Mouse (Mus musculus): ENCODE data around the gene Fbxw24. TPM values are rescaled to one million over a fixed set of nuclear protein-coding genes. Genes with fewer than 3 reads are reported as not detected.
"Not testable (repeated sequence)": the region's sequence is repeated elsewhere in the genome, so short reads cannot be mapped to it uniquely, and the experiment has no call there.

Fbxw24 gene
- polyA plus RNA-seq (2016; fragmentation: Nextera tagmentation; extraction: Ambion mirVana) = not detected in 2 replicates

DNA sequence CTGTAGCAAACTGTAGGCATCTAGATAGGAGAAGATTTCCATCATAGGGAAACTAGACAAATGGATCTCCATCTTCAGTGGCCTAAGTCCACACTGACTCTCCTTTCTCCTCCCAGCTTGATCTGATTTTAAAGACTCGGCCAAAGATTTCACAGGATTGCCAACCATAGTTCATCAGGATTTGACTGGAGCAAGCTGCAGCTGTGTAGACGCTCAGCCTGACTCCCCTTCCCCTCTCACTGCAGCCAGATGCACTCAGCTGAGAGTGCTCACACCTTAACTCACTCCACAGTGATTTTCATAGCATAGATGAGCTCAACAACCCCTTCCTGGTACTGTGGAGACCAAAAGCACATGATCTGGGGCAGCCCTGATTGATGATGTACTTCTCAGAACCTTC, at the start of gene Fbxw24:
Gene Fbxw24 (minus strand): TSS at position 101 of the 400 bp plus-strand sequence.
- H3K9ac ChIP-seq; H3K4me1 ChIP-seq; H3K4me3 ChIP-seq; H3K4me2 ChIP-seq (replicated peaks); ATAC-seq (ENCODE audit: insufficient number of reproducible peaks, insufficient read depth, low FRiP score, low TSS enrichment); H3K36me3 ChIP-seq; H3K9me3 ChIP-seq; H3K27ac ChIP-seq; H3K27me3 ChIP-seq: not testable (repeated sequence)
- WGBS = 82% methylated on average over 2 of the region's 2 CpGs

DNA sequence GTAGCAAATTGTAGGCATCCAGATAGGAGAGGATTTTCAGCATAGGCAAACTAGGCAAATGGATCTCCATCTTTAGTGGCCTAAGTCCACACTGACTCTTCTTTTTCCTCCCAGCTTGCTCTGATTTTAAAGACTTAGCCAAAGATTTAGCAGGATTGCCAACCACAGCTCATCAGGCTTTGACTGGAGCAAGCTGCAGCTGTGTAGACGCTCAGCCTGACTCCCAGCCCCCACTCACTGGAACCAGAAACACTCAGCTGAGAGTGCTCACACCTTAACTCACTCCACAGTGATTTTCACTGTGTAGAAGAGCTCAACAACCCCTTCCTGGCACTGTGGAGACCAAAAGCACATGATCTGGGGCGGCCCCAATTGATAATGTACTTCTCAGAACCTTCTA, 38.7 kb upstream of the Fbxw24 start, which contains the start of gene Fbxw25:
Gene Fbxw25 (minus strand): TSS at position 101 of the 400 bp plus-strand sequence.
- not testable (repeated sequence) for H3K4me2 ChIP-seq (replicated peaks); H3K36me3 ChIP-seq; H3K4me3 ChIP-seq; H3K9ac ChIP-seq; ATAC-seq (ENCODE audit: insufficient number of reproducible peaks, insufficient read depth, low FRiP score, low TSS enrichment); H3K27ac ChIP-seq; H3K9me3 ChIP-seq; H3K4me1 ChIP-seq; H3K27me3 ChIP-seq
- 76% methylated on average over 2 of the region's 2 CpGs for WGBS

GRCm38 (mm10) chr9:109606837-109607236, 19.0 kb downstream of the Fbxw24 start:
- not testable (repeated sequence) for H3K9ac ChIP-seq; H3K36me3 ChIP-seq; H3K9me3 ChIP-seq; H3K4me1 ChIP-seq; H3K27me3 ChIP-seq; H3K4me2 ChIP-seq (replicated peaks); ATAC-seq (ENCODE audit: insufficient number of reproducible peaks, insufficient read depth, low FRiP score, low TSS enrichment); H3K4me3 ChIP-seq; H3K27ac ChIP-seq
- 38% methylated on average over 5 of the region's 5 CpGs for WGBS

GRCm38 (mm10) chr9:109602128-109602527, 23.7 kb downstream of the Fbxw24 start:
- not testable (repeated sequence) for H3K9ac ChIP-seq; H3K27me3 ChIP-seq; H3K4me3 ChIP-seq; H3K4me1 ChIP-seq; H3K4me2 ChIP-seq (replicated peaks); H3K27ac ChIP-seq; H3K36me3 ChIP-seq; H3K9me3 ChIP-seq; ATAC-seq (ENCODE audit: insufficient number of reproducible peaks, insufficient read depth, low FRiP score, low TSS enrichment)
- WGBS = 55% methylated on average over 2 of the region's 2 CpGs

GRCm38 (mm10) chr9:109597226-109597625, 28.6 kb downstream of the Fbxw24 start:
- ATAC-seq (ENCODE audit: insufficient number of reproducible peaks, insufficient read depth, low FRiP score, low TSS enrichment) = no peak
- no peaks in the 10 kb centered on the region for H3K36me3 ChIP-seq
- no peak overlapping the region for H3K4me2 ChIP-seq (replicated peaks)
- no peaks in the 10 kb centered on the region for H3K27me3 ChIP-seq
- no peaks in the 10 kb centered on the region for H3K9me3 ChIP-seq
- no peak overlapping the region for H3K27ac ChIP-seq
- H3K4me3 ChIP-seq = no peak overlapping the region
- H3K9ac ChIP-seq = no peak overlapping the region
- no peaks in the 10 kb centered on the region for H3K4me1 ChIP-seq

GRCm38 (mm10) chr9:109594866-109595265, 31.0 kb downstream of the Fbxw24 start:
- no peak overlapping the region for H3K9ac ChIP-seq
- no peaks in the 10 kb centered on the region for H3K9me3 ChIP-seq
- no peak overlapping the region for H3K27ac ChIP-seq
- no peaks in the 10 kb centered on the region for H3K36me3 ChIP-seq
- H3K4me3 ChIP-seq = no peak overlapping the region
- 69% methylated on average over 2 of the region's 2 CpGs for WGBS
- no peaks in the 10 kb centered on the region for H3K4me1 ChIP-seq
- no peak for ATAC-seq (ENCODE audit: insufficient number of reproducible peaks, insufficient read depth, low FRiP score, low TSS enrichment)
- no peaks in the 10 kb centered on the region for H3K27me3 ChIP-seq
- H3K4me2 ChIP-seq (replicated peaks) = no peak overlapping the region

GRCm38 (mm10) chr9:109568162-109568561, 57.7 kb downstream of the Fbxw24 start, which contains the start of gene Fbxw15:
TSS of gene Fbxw15 (minus strand) at chr9:109568262.
- 85% methylated on average over 4 of the region's 4 CpGs for WGBS
- H3K4me1 ChIP-seq; ATAC-seq (ENCODE audit: insufficient number of reproducible peaks, insufficient read depth, low FRiP score, low TSS enrichment): not testable (repeated sequence)

GRCm38 (mm10) chr9:109565546-109565945, 60.3 kb downstream of the Fbxw24 start:
- no peaks in the 10 kb centered on the region for H3K27me3 ChIP-seq
- no peak overlapping the region for H3K4me2 ChIP-seq (replicated peaks)
- H3K4me3 ChIP-seq = no peak overlapping the region
- H3K9ac ChIP-seq = no peak overlapping the region
- H3K27ac ChIP-seq = no peak overlapping the region
- no peaks in the 10 kb centered on the region for H3K9me3 ChIP-seq
- 86% methylated on average over 1 of the region's 1 CpGs for WGBS
- H3K36me3 ChIP-seq = no peaks in the 10 kb centered on the region
- no peaks in the 10 kb centered on the region for H3K4me1 ChIP-seq
- no peak for ATAC-seq (ENCODE audit: insufficient number of reproducible peaks, insufficient read depth, low FRiP score, low TSS enrichment)

More at GRCm38 (mm10) chr9:109568162-109568561, 57.7 kb downstream of the Fbxw24 start, which contains the start of gene Fbxw15:
- H3K9ac ChIP-seq; H3K36me3 ChIP-seq; H3K27ac ChIP-seq; H3K9me3 ChIP-seq; H3K4me2 ChIP-seq (replicated peaks); H3K4me3 ChIP-seq; H3K27me3 ChIP-seq: not testable (repeated sequence)

- not testable (repeated sequence) for H3K9me3 ChIP-seq; H3K27me3 ChIP-seq; H3K4me1 ChIP-seq; H3K27ac ChIP-seq; H3K9ac ChIP-seq; ATAC-seq (ENCODE audit: insufficient number of reproducible peaks, insufficient read depth, low FRiP score, low TSS enrichment); H3K36me3 ChIP-seq; H3K4me3 ChIP-seq; H3K4me2 ChIP-seq (replicated peaks)
Measured at GRCm38 (mm10) chr9:109562106-109562505, 63.8 kb downstream of the Fbxw24 start.

- H3K9ac ChIP-seq = no peak overlapping the region
- no peaks in the 10 kb centered on the region for H3K27me3 ChIP-seq
- H3K4me2 ChIP-seq (replicated peaks) = no peak overlapping the region
- no peaks in the 10 kb centered on the region for H3K36me3 ChIP-seq
- no peak for ATAC-seq (ENCODE audit: insufficient number of reproducible peaks, insufficient read depth, low FRiP score, low TSS enrichment)
- H3K4me3 ChIP-seq = no peak overlapping the region
- H3K9me3 ChIP-seq = no peaks in the 10 kb centered on the region
- H3K27ac ChIP-seq = no peak overlapping the region
- H3K4me1 ChIP-seq = no peaks in the 10 kb centered on the region
- WGBS = 71% methylated on average over 3 of the region's 3 CpGs
Measured at GRCm38 (mm10) chr9:109552483-109552882, 73.4 kb downstream of the Fbxw24 start.

Other genes starting within 250 kb of the Fbxw24 start
- gene Fbxw22, start 221.8 kb downstream of the Fbxw24 start, polyA plus RNA-seq (2016; fragmentation: Nextera tagmentation; extraction: Ambion mirVana) = not detected in 2 replicates
- gene Fbxw16, start 176.9 kb downstream of the Fbxw24 start, polyA plus RNA-seq (2016; fragmentation: Nextera tagmentation; extraction: Ambion mirVana) = not detected in 2 replicates
- not detected in 2 replicates for gene Fbxw19, start 130.2 kb downstream of the Fbxw24 start, polyA plus RNA-seq (2016; fragmentation: Nextera tagmentation; extraction: Ambion mirVana)
- gene Fbxw15, start 57.8 kb downstream of the Fbxw24 start, polyA plus RNA-seq (2016; fragmentation: Nextera tagmentation; extraction: Ambion mirVana) = not detected in 2 replicates
- not detected in 2 replicates for gene Fbxw25, start 38.6 kb upstream of the Fbxw24 start, polyA plus RNA-seq (2016; fragmentation: Nextera tagmentation; extraction: Ambion mirVana)
- 0.14 TPM in 1 of 2 replicates, not detected in the other for gene Fbxw18, start 76.6 kb upstream of the Fbxw24 start, polyA plus RNA-seq (2016; fragmentation: Nextera tagmentation; extraction: Ambion mirVana)
- not detected in 2 replicates for gene Fbxw26, start 120.0 kb upstream of the Fbxw24 start, polyA plus RNA-seq (2016; fragmentation: Nextera tagmentation; extraction: Ambion mirVana)
- gene Fbxw27, start 164.6 kb upstream of the Fbxw24 start, polyA plus RNA-seq (2016; fragmentation: Nextera tagmentation; extraction: Ambion mirVana) = not detected in 2 replicates
- not detected in 2 replicates for gene Spink8, start 186.2 kb upstream of the Fbxw24 start, polyA plus RNA-seq (2016; fragmentation: Nextera tagmentation; extraction: Ambion mirVana)
- gene Nme6, start 206.7 kb upstream of the Fbxw24 start, polyA plus RNA-seq (2016; fragmentation: Nextera tagmentation; extraction: Ambion mirVana) = 75.1 and 79.7 TPM in 2 replicates
- 1.9 TPM in 2 replicates for gene Camp, start 223.6 kb upstream of the Fbxw24 start, polyA plus RNA-seq (2016; fragmentation: Nextera tagmentation; extraction: Ambion mirVana)
- 51.7 and 52.3 TPM in 2 replicates for gene Cdc25a, start 249.5 kb upstream of the Fbxw24 start, polyA plus RNA-seq (2016; fragmentation: Nextera tagmentation; extraction: Ambion mirVana)

Data from embryonic facial prominence, embryonic 12.5 days (tissue).